Mouse (Mus musculus): ENCODE results near the gene Unc93a2.
"Not testable (repeated sequence)": the region's sequence is repeated elsewhere in the genome, so short reads cannot be mapped to it uniquely, and the experiment has no call there.

- TF ChIP-seq CTCF (IDR thresholded peaks at IDR 0.05; ENCODE audit: borderline replicate concordance, extremely low read depth, insufficient read depth, insufficient read length); POLR2A (IDR thresholded peaks at IDR 0.05; ENCODE audit: borderline replicate concordance, extremely low read depth, insufficient read depth, insufficient read length, poor library complexity, severe bottlenecking): not testable (repeated sequence)
These were observed 69.4 kb downstream of the Unc93a2 start for GRCm38 (mm10) chr17:7315693-7316382.

All from brain, embryonic 14.5 days (tissue).